ENCODE assay signal across 8 mouse cellular contexts in genomic region chr6:147116579-147116978, GRCm38 (mm10). TPM values are rescaled to one million over a fixed set of nuclear protein-coding genes. Genes with fewer than 3 reads are reported as not detected.
A peak's percentile ranks its signal among the peaks of the same experiment; 100 is the strongest.
DNase-seq lines count a peak whose midpoint lies in the region; ATAC-seq and TF ChIP-seq lines count a peak whose summit lies in the region.

No protein-coding gene starts in this region.

- H3K27me3 ChIP-seq in embryonic facial prominence, embryonic 11.5 days (ENCODE audit: control insufficient read depth, insufficient read depth, low read length) = no peaks in the 10 kb centered on the region
- no peaks in the 10 kb centered on the region for H3K27me3 ChIP-seq in liver, postnatal 0 days (ENCODE audit: insufficient read depth, low read length)
- no peaks in the 10 kb centered on the region for H3K27me3 ChIP-seq in neural tube, embryonic 13.5 days

- TF ChIP-seq EP300 in liver, postnatal 0 days (IDR thresholded peaks at IDR 0.05; ENCODE audit: low read depth) = no peak

- ATAC-seq in embryonic facial prominence, embryonic 11.5 days (replicated peaks; ENCODE audit: insufficient number of reproducible peaks, low FRiP score, low TSS enrichment, low read depth) = no peak
- ATAC-seq in liver, postnatal 0 days = no peak
- ATAC-seq in neural tube, embryonic 13.5 days (ENCODE audit: low read depth) = 0 out of 2 replicates have a peak, but pooled peaks have one; percentile 36

- DNase-seq in CD4-positive, CD25-positive, alpha-beta regulatory T cell, adult 2 months (ENCODE audit: low read depth, low spot score) = peak; percentile 80
- DNase-seq in adrenal gland, postnatal 36 days = peak; percentile 83 to 90
- peak; percentile 97 for DNase-seq in embryonic facial prominence, embryonic 11.5 days (ENCODE audit: low spot score)
- DNase-seq in heart, adult 9 months (ENCODE audit: low spot score in 2 of 2) = peak; percentile 39 to 75
- peak; percentile 93 for DNase-seq in kidney, postnatal 4 days
- peak; percentile 82 for DNase-seq in liver, postnatal 0 days
- DNase-seq in testis, postnatal 10 days (ENCODE audit: low spot score) = peak; percentile 94

- no peaks in the 10 kb centered on the region for H3K4me1 ChIP-seq in embryonic facial prominence, embryonic 11.5 days (ENCODE audit: control insufficient read depth, insufficient read depth, low read length)
- no peaks in the 10 kb centered on the region for H3K4me1 ChIP-seq in liver, postnatal 0 days (ENCODE audit: insufficient read depth)
- H3K4me1 ChIP-seq in neural tube, embryonic 13.5 days (replicated peaks) = no peaks in the 10 kb centered on the region

- no peak overlapping the region for H3K27ac ChIP-seq in embryonic facial prominence, embryonic 11.5 days (replicated peaks; ENCODE audit: low read depth, low read length)
- no peak overlapping the region for H3K27ac ChIP-seq in liver, postnatal 0 days (ENCODE audit: low read depth)
- H3K27ac ChIP-seq in neural tube, embryonic 13.5 days (replicated peaks) = no peak overlapping the region

- H3K9ac ChIP-seq in embryonic facial prominence, embryonic 11.5 days (replicated peaks; ENCODE audit: low read length) = no peak overlapping the region
- H3K9ac ChIP-seq in liver, postnatal 0 days (replicated peaks) = no peak overlapping the region
- H3K9ac ChIP-seq in neural tube, embryonic 13.5 days = no peak overlapping the region

- WGBS in embryonic facial prominence, embryonic 11.5 days = 7% methylated on average over 10 of the region's 10 CpGs
- 8% methylated on average over 10 of the region's 10 CpGs for WGBS in liver, postnatal 0 days (ENCODE audit: insufficient replicate concordance)
- WGBS in neural tube, embryonic 13.5 days = 12% methylated on average over 10 of the region's 10 CpGs

- no peak overlapping the region for H3K4me2 ChIP-seq in embryonic facial prominence, embryonic 11.5 days (ENCODE audit: low read depth, low read length)
- no peak overlapping the region for H3K4me2 ChIP-seq in liver, postnatal 0 days (ENCODE audit: low read depth, low read length)
- no peak overlapping the region for H3K4me2 ChIP-seq in neural tube, embryonic 13.5 days

- peak; percentile 80 for TF ChIP-seq CTCF in liver, postnatal 0 days (IDR thresholded peaks at IDR 0.05; ENCODE audit: low read depth)

- no peak overlapping the region for H3K4me3 ChIP-seq in embryonic facial prominence, embryonic 11.5 days (ENCODE audit: low read depth, low read length)
- no peak overlapping the region for H3K4me3 ChIP-seq in liver, postnatal 0 days (ENCODE audit: low read depth, low read length)
- no peak overlapping the region for H3K4me3 ChIP-seq in neural tube, embryonic 13.5 days

- H3K36me3 ChIP-seq in embryonic facial prominence, embryonic 11.5 days (replicated peaks; ENCODE audit: control insufficient read depth, insufficient read depth, low read depth, low read length) = no peaks in the 10 kb centered on the region
- no peaks in the 10 kb centered on the region for H3K36me3 ChIP-seq in liver, postnatal 0 days (replicated peaks; ENCODE audit: insufficient read depth, low read length)
- peaks cover 9% of the 10 kb centered on the region for H3K36me3 ChIP-seq in neural tube, embryonic 13.5 days

- H3K9me3 ChIP-seq in embryonic facial prominence, embryonic 11.5 days (replicated peaks; ENCODE audit: control insufficient read depth, low read length) = no peaks in the 10 kb centered on the region
- H3K9me3 ChIP-seq in liver, postnatal 0 days (ENCODE audit: low read length) = no peaks in the 10 kb centered on the region
- no peaks in the 10 kb centered on the region for H3K9me3 ChIP-seq in neural tube, embryonic 13.5 days

RNA-seq across cellular contexts. Expression of gene Klhl42, which starts 25.4 kb away (rescaled TPM):
- 10 to 100 TPM; 23.1 to 30.4 TPM for total RNA-seq in adrenal gland, postnatal 36 days (2021)
- polyA plus RNA-seq in embryonic facial prominence, embryonic 11.5 days (2014; fragmentation: Nextera tagmentation; extraction: Ambion mirVana) = 11.9 and 12.7 TPM in 2 replicates
- 1.4 and 1.6 TPM in 2 replicates for polyA plus RNA-seq in liver, postnatal 0 days (2015; fragmentation: Nextera tagmentation; extraction: Ambion mirVana)
- 5.6 and 7.6 TPM in 2 replicates for polyA plus RNA-seq in neural tube, embryonic 13.5 days (2015; fragmentation: Nextera tagmentation; extraction: Ambion mirVana)

RNA-seq across cellular contexts. Expression of gene Mansc4, which starts 29.7 kb away (rescaled TPM):
- total RNA-seq in adrenal gland, postnatal 36 days (2021) = under 1 TPM in 1 of 2 experiments, not detected in 1; 0.33 TPM
- polyA plus RNA-seq in embryonic facial prominence, embryonic 11.5 days (2014; fragmentation: Nextera tagmentation; extraction: Ambion mirVana) = 1.7 and 1.8 TPM in 2 replicates
- 0.15 TPM in 1 of 2 replicates, not detected in the other for polyA plus RNA-seq in liver, postnatal 0 days (2015; fragmentation: Nextera tagmentation; extraction: Ambion mirVana)
- polyA plus RNA-seq in neural tube, embryonic 13.5 days (2015; fragmentation: Nextera tagmentation; extraction: Ambion mirVana) = 0.26 and 0.40 TPM in 2 replicates
